Mouse (Mus musculus) E14TG2a.4 (cell line): ENCODE data around the gene Gramd1a.

Experiments used
- CTCF ChIP-seq: conservative IDR thresholded peaks from 2 replicates; pipeline ENCODE4 v1.5.1; 2014; ENCODE audit warnings: low read length
- NANOG ChIP-seq: IDR thresholded peaks from 2 replicates; pipeline ENCODE4 v1.6.1; 2014; ENCODE audit warnings: borderline replicate concordance, low read length, mixed read lengths
- POU5F1 ChIP-seq: IDR thresholded peaks from 2 replicates; pipeline ENCODE4 v1.6.1; 2014; ENCODE audit warnings: low read length, borderline replicate concordance

GRCm38 (mm10) chr7:31109796-31110195 is 45.9 kb downstream of the Gramd1a start:
- TF ChIP-seq CTCF (no peak), NANOG (no peak), POU5F1 (no peak)
